Mouse (Mus musculus): ENCODE results near the gene Hemk1.

The Hemk1 gene

GRCm38 (mm10) chr9:107343146-107343943 lies 5.2 kb upstream of the Hemk1 start:
- DNase-seq (ENCODE audit: low spot score in 2 of 2), result no peak

- no peak for DNase-seq (ENCODE audit: low spot score in 2 of 2)
Observed at GRCm38 (mm10) chr9:107342201-107342709, 4.1 kb upstream of the Hemk1 start.

- DNase-seq (ENCODE audit: low spot score in 2 of 2), result no peak
Observed at GRCm38 (mm10) chr9:107340911-107341645, 2.9 kb upstream of the Hemk1 start.

DNA sequence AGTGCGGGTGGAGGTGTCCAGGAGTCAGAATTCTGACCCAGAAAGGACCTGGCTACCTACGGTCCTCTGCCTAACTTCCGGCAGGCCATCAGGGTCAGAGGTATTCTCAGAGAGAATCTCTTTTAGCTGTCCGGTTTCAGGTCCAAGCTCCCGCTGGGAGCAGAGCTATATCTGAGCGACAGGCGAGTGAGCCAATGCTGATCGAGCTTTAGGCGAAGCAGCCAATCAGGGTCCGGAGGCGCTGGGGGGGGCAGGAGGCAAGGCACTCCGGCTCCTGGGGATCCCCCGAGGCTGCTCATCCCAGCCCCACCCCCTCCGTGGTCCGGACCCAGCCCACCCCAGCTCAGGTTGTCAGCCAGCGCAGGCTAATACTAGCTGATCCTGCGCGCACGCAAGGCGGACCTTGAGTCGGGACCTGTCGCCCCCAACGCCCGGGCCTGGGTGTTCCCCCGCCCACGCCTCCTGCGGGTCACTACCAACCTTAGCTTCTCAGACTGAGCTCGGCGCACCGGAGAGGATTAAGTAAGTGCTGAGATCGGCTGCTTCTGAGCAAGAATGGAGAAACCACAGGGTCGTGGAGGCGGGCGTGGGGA lies 2.2 kb upstream of the Hemk1 start, which contains the start of gene 6430571L13Rik:
Gene 6430571L13Rik, plus strand, starts transcription at position 336 of the 593 bp plus-strand sequence.
- peak; percentile 93 to 95 for DNase-seq (ENCODE audit: low spot score in 2 of 2)

- DNase-seq (ENCODE audit: low spot score in 2 of 2), result no peak
Observed at GRCm38 (mm10) chr9:107336386-107336785, 1.8 kb downstream of the Hemk1 start.

- DNase-seq (ENCODE audit: low spot score in 2 of 2), result peak; percentile 73 to 80
Observed at GRCm38 (mm10) chr9:107335909-107336308, 2.2 kb downstream of the Hemk1 start.

GRCm38 (mm10) chr9:107335046-107335445 lies 3.1 kb downstream of the Hemk1 start:
- DNase-seq (ENCODE audit: low spot score in 2 of 2), result no peak

- no peak for DNase-seq (ENCODE audit: low spot score in 2 of 2)
Observed at GRCm38 (mm10) chr9:107334356-107334755, 3.8 kb downstream of the Hemk1 start.

DNA sequence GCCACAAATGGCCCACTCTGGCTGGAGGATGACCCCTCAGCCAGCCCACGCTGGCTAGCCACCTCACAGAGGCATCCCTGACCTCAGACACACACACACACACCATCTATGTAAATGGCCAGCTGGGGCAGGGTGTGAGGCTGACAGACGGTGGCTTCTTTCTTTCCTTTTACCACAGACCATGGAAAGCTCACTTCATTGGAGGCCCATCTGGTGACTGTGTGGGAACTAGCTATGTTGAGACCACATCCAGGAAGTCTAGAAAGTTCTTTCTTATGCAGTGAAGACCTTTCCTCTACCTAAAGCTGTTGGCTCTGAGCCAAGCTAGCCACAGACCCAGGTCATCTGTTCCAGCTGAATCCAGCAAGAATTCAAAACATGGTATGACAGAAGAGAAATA lies 4.5 kb downstream of the Hemk1 start:
- no peak for DNase-seq (ENCODE audit: low spot score in 2 of 2)

- DNase-seq (ENCODE audit: low spot score in 2 of 2), result no peak
Observed at GRCm38 (mm10) chr9:107330791-107331190, 7.4 kb downstream of the Hemk1 start.

DNA sequence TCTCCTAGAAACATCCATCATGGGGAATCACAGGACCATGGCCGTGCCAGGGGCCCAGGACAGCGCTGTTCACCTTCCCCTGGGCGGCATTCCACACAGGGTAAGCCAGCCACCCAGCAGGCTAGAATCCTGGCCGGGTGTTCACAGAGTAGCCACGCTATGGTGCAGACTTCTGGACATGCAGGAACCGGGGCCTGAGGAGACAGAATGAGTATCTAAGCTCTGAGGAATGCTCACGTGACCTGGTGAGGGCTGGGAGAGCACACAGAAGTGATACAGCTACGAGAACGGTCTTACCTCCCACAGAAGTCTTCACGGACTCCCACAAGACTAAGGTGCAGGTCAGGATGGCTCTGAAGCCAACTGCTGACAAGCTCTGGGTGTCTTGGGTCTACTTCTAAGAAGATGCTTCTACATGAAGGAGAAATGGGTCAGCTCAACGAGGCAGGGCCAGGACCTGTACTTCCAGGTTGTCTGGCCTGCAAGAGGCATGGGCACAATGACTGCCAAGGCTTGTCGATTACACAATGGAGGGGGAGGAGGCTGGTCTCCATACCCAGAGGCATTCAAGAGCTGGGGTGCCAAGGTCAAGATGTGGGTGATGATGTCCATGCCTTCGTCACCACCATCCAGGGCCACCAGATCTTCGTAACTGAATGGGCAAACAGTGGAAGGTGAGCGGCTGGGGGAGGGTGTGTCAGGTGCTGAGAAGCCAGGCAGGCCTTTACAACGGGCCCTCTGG lies 10.1 kb downstream of the Hemk1 start:
- DNase-seq (ENCODE audit: low spot score in 2 of 2), result no peak

GRCm38 (mm10) chr9:107325904-107326303 lies 12.2 kb downstream of the Hemk1 start:
- DNase-seq (ENCODE audit: low spot score in 2 of 2), result no peak

DNA sequence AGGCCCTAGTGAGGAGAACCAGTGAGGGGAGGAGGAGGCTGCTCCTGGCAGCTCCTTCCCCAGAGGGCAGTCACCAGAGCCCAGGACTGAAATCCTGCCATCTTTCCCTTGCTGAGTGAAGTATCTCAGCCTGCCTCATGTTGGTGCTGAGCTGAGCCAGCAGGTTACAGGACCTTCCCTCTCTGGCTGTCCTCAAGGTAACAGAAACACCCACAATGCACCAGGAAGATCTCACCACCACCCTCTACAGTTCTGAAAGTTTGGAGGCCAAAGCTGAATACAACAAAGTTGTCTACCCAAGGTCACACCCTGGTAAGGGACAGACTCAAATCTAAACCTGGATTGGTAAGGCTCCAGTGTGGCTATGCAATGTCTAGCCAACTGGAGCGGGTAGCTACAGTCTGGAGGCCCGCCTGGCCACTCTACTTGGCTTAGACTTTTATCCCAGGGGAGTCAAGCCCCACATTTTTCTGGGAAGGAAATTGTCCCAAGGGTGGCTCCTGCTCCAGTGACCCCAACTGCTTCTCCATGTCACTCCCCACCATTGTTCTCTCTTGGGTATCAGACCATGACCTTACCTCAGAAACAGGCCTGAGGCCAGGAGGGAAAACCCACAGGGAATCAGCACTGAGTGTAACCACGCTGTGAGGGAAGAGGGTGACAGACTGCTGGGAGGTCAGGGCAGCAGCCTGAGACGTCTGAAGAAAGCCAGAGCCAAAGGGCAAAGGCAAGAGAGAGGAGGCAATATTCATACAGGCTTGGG lies 13.2 kb downstream of the Hemk1 start:
- DNase-seq (ENCODE audit: low spot score in 2 of 2), result no peak

- no peak for DNase-seq (ENCODE audit: low spot score in 2 of 2)
Observed at GRCm38 (mm10) chr9:107323558-107323957, 14.6 kb downstream of the Hemk1 start.

DNA sequence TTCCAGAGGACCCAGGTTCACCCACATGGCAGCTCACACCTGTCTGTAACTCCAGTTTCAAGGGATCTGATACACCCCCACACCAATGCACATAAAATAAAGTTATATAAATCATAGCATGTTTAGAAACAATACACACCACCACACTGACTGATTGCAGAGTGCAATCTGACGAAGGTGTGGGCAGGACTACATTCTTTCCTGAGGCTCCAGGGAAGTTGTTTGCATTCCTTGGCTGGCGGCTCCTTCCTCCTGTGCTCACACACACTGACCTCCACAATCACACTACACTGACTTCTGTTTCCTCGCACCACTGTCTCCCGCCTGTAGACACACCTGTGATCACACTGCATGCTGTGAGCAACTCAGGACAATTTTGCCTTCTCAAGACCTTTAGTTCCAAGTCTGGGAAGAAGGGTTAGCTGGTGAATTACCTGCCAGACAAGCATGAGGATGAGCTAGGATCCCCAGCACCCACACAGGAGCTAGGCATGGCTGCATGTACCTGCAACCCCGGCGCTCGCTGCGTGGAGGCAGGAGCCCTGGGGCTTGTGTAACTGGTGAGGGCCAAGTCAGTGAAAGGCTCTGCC lies 15.6 kb downstream of the Hemk1 start:
- no peak for DNase-seq (ENCODE audit: low spot score in 2 of 2)

DNA sequence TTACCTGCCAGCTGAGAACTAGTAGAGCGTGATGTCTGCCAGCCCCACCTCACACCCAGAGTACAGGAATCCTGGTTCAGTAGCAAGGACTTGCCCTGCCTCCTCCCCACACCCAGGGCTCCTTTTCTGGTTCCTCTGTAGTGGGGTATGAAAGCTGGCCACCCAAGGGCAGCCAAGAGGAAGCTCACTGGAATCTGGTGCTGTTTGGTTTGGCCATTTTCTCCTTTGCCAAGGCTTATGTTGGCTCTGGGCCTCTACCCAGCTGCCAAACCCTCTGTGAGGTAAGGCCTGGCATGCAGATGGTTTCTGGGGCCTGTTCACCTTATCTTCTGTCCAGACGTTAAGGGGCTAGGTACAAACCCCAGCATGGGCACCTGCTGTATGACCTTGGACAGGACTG lies 22.4 kb downstream of the Hemk1 start:
- no peak for DNase-seq (ENCODE audit: low spot score in 2 of 2)

GRCm38 (mm10) chr9:107313926-107314325 lies 24.2 kb downstream of the Hemk1 start:
- no peak for DNase-seq (ENCODE audit: low spot score in 2 of 2)

- DNase-seq (ENCODE audit: low spot score in 2 of 2), result no peak
Observed at GRCm38 (mm10) chr9:107312811-107313584, 25.2 kb downstream of the Hemk1 start.

GRCm38 (mm10) chr9:107309600-107309999 lies 28.6 kb downstream of the Hemk1 start:
- DNase-seq (ENCODE audit: low spot score in 2 of 2), result no peak

- no peak for DNase-seq (ENCODE audit: low spot score in 2 of 2)
Observed at GRCm38 (mm10) chr9:107309171-107309570, 29.0 kb downstream of the Hemk1 start.

Measured in right cerebral cortex, adult 2 months (tissue).